Mouse (Mus musculus): ENCODE measurements around the gene Bcl11b.

Gene Bcl11b

DNA sequence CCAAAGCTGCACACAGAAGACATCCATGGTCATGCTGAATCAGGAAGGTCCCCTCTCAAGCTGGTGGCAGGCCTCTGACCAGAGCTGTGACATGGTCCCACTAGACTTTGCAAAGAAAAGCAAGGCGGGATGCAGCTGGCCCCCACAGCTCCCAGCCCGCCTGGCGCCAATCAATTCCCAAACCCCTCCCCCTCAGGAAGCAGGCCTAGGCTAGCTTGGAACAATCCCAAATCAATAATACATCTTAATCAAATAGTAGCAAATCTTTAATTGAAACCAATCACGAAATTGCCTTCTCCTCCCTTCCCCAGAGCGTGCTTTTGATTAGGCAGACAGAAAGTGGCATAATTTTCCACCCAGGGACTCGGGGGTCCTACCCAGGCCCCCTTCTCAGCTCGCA is 113.1 kb downstream of the Bcl11b start:
- no peak for DNase-seq (ENCODE audit: low spot score)

DNA sequence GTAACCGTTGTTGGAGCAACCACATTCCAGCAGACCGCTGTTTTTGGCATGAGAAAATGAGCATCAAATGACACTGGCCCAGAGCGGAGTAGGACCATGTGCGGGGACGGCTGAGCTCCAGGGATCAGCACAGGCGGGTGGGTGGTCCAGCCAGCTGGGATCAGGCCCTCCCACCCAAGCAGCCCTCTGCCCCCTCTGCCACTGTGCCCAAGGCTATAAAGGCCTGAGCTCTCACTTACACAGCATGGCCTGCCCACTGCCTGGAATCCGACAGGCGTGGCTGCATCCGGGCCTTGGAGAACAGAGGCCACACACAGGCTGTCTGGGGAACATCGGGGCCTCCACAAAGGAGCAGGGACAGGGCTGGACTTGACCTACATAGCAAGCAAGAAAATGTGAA is 113.6 kb downstream of the Bcl11b start:
- no peak for DNase-seq (ENCODE audit: low spot score)

DNA sequence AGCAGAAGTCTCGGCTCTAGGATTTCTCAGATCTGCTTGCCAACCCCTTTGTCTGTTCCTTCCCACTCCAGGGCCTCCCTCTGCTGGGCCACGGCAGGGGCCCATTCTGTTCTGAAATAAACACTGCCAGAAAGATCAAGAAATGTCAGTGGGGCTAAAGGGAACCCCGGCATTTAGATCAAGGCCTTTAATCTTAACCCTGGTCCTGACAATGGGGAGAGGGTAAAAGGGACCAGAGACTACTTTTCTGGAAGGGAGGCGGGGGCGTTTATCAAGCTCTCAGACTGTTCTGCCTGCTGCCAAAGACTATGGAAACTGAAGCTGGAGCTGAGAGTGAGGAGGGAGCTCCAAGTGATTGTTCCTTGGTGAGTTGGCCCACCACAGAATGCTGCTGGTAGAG is 114.8 kb downstream of the Bcl11b start:
- no peak for DNase-seq (ENCODE audit: low spot score)

GRCm38 (mm10) chr12:107888049-107888448 is 115.4 kb downstream of the Bcl11b start:
- no peak for DNase-seq (ENCODE audit: low spot score)

DNA sequence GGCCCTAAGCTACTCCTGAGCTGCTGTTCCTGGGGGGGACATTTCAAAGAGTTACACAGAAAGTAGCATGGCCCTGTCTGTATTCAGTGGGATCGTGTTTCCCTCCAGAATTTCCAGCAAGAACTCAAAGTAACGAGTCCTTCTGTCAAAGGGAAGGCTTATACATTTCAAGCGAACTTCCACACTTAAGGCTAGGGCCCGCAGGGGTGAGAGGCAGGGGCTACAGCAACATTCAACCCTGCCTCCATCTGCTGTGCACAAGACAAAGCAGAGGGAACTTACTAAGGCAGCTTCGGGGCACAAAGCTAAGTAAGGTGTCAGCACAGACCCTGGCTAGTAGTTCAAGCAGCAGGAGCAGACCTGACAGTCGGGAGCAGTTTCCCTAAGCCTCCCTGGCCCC is 115.8 kb downstream of the Bcl11b start:
- DNase-seq (ENCODE audit: low spot score) = no peak

DNA sequence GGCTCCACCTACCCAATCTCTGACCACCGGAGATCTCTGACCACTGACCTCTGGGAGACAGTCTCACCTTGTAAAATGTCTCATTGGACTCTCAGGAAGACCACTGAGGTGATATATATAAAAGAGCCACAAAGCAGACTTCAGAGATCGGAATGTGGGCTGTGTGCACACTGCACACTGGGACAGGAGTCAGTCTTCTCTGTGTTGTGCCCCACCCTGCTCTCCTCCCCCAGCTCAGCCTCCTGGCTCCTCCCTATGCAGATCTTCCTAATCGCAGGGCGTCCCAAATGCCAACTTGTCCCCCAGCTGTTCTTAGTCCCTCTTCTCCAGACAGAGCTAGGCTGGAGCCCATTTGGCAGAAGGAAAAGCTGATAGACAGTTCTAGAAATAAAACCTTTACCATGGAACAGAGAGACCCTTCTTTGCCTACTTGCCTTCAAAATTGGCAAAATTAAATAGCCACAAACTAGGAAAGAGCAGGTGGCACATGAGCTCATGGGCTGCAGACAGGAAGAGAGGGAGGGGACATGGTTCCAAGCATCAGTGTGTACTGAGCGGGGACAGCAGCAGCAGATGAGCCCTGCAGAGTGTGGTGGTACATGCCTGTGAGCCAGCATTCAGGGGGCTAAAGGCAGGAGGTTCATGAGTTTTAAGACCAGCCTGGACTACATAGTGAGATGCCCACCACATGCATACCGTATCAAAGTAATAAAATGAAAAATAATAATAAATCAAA is 118.9 kb downstream of the Bcl11b start:
- no peak for DNase-seq (ENCODE audit: low spot score)

GRCm38 (mm10) chr12:107881726-107882125 is 121.7 kb downstream of the Bcl11b start:
- DNase-seq (ENCODE audit: low spot score) = no peak

GRCm38 (mm10) chr12:107880748-107881147 is 122.7 kb downstream of the Bcl11b start:
- DNase-seq (ENCODE audit: low spot score) = no peak

DNA sequence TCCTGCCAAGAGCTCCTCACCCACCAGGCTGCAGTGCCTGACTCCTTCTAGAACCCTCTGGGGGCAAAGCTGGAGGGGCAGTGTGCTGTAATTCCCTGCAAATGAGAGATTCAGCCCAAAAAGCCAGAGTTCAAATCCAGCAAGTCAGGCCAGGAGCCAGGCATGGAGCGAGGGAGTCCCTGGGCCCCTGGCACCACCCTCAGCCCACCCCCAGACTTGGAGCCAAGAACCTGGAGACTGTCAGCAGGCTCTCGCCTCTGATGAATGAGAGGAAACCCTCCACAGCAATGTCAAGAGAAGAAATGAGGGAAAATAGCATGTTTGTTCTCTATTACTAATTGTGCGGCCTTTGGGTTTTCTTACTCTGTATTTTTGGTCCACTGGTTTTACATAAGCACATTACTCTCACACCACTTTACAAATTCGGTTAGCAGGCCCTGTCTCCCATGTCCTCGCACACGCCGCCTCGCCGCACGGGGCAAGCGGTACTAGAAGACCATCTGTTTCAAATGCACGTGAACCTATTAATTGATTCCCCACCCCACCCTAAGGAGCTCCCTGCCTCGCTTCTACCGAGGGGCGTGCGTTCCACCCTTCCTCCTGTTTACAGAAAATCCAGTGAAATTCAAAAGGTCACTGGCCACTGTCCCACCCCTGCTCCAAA is 124.2 kb downstream of the Bcl11b start:
- no peak for DNase-seq (ENCODE audit: low spot score)

GRCm38 (mm10) chr12:107876237-107876636 is 127.2 kb downstream of the Bcl11b start:
- no peak for DNase-seq (ENCODE audit: low spot score)

DNA sequence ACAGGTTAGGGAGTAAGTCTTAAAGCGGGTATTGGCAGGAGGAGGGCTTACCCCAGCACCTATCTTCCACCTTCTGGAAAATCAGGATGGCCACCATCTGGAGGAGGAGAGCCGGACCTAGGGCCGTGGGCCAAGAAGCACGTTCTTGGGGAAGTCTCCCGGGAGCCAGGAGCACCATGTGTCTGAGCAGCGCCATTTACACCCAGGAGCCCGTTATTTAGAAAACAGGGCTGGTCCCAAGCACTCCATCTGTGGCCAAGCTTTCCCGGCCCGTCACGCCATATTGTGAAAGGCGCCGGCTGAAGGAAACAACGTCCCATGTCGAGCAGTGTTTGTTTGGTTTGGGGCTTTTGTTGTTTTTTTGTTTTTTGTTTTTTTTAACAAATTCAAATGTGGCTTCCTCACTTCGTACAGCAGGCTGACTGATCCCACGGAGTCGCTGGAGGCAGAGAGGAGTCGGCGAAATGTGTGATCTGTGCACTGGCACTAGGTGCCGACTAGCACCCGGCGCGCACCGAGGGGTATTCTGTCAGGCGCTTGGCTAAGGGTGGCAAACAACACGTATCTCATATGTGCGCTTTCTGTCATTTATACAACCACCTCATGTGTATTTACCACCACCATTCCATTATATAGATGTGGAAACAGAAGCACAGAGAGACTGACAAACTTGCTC is 128.8 kb downstream of the Bcl11b start:
- no peak for DNase-seq (ENCODE audit: low spot score)

DNA sequence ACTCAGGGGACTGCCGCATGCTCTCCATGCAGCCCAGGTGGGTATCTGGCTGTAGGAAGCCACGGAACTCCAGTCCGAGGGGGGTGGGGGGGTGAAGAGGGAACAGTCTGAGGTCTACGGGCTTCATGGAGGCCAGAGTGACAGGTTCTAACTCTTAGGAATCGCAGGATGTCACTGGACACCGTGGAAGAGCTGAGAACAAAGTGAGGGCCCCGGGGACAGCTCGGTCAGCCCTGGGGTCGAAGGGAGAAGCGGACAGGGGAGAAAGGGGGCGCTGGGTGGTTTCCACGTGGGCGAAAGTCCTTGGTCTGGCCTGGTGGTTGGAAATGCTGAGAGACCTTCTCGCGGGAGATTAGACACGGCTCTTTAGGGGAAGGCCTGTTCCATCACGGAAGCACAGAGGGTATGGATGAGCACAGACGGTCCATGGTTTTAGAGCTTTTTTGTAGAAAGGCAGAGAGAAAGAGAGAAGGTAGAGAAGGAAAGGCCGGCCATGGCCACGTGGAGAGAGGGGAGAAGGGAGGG is 133.8 kb downstream of the Bcl11b start:
- DNase-seq (ENCODE audit: low spot score) = no peak

GRCm38 (mm10) chr12:107868291-107868690 is 135.1 kb downstream of the Bcl11b start:
- no peak for DNase-seq (ENCODE audit: low spot score)
